Mouse (Mus musculus) embryonic stem cell, embryonic (primary cell): Measurements from ENCODE around the gene Hrc.

Source experiments
- CTCF ChIA-PET, 4 experiments: fragments of 300-600 bp in 2 of 4; fragments of 350-600 bp in 2 of 4; sonication (Branson Sonifier 250); formaldehyde crosslinking; loops; one replicate each; lab custom pipeline; 2022; ENCODE audit warnings: inconsistent platforms in 2 of 4; lab: Charles Lee
- POLR2A ChIA-PET, 4 experiments: fragments of 300-600 bp in 2 of 4; fragments of 350-600 bp in 2 of 4; sonication (Branson Sonifier 250); formaldehyde crosslinking; loops; one replicate each; lab custom pipeline; 2022; ENCODE audit warnings: antibody characterized with exemption in 4 of 4, inconsistent platforms in 1 of 4; lab: Charles Lee

Gene Hrc

GRCm38 (mm10) chr7:45335056-45335455 is at the start of gene Hrc:
TSS of gene Hrc (plus strand) at chr7:45335290.
- POLR2A ChIA-PET: interaction anchor here in 2 of 4 experiments (0.6 to 1.7 kb wide), 22 partner anchors 7 to 420 kb away, joined by 3 to 9 read pairs (median 3); partner anchors contain the start of genes Ftl1 (in 1 of the 2), Kcna7 (in 1 of the 2), Plekha4 (in 1 of the 2) and Ppfia3 (in 1 of the 2)
- CTCF ChIA-PET: interaction anchor here in 1 of 4 experiments (0.9 kb wide), 1 partner anchor 254 kb away, joined by 3 read pairs; no protein-coding TSS in a partner anchor

- POLR2A ChIA-PET: interaction anchor here in 2 of 4 experiments (0.7 to 1.5 kb wide), 5 partner anchors 12 to 228 kb away, joined by 3 to 4 read pairs (median 3); no protein-coding TSS in a partner anchor
- CTCF ChIA-PET: interaction anchor here in 3 of 4 experiments (1.0 to 1.1 kb wide), 3 partner anchors 9 to 18 kb away, joined by 3 read pairs; no protein-coding TSS in a partner anchor
These were observed 48.6 kb upstream of the Hrc start for GRCm38 (mm10) chr7:45286486-45286885.

- POLR2A ChIA-PET: interaction anchor here in 3 of 4 experiments (0.6 to 2.5 kb wide), 7 partner anchors 9 to 163 kb away, joined by 3 to 11 read pairs (median 3); partner anchors contain the start of gene Ftl1 (in 1 of the 3)
- CTCF ChIA-PET: interaction anchor here (0.6 to 1.5 kb wide), 7 partner anchors 9 to 215 kb away, joined by 3 to 14 read pairs (median 4); partner anchors contain the start of gene Slc6a21 (in 1 of the 4)
These were observed 38.5 kb upstream of the Hrc start for GRCm38 (mm10) chr7:45296626-45297025.

GRCm38 (mm10) chr7:45297563-45297962 is 37.5 kb upstream of the Hrc start:
- ChIA-PET POLR2A (interaction anchor here (0.5 to 2.5 kb wide), 14 partner anchors 8 to 409 kb away, joined by 3 to 11 read pairs (median 3); partner anchors contain the start of gene Ftl1 (in 1 of the 4)), CTCF (interaction anchor here (0.6 to 4.2 kb wide), 10 partner anchors 8 to 298 kb away, joined by 3 to 16 read pairs (median 4); partner anchors contain the start of gene Slc6a21 (in 1 of the 4))

GRCm38 (mm10) chr7:45299752-45300151 is 35.3 kb upstream of the Hrc start:
- POLR2A ChIA-PET: interaction anchor here (0.5 to 2.7 kb wide), 30 partner anchors 9 to 251 kb away, joined by 3 to 18 read pairs (median 4); partner anchors contain the start of genes Ccdc155 (in 2 of the 4), Slc6a21 (in 2 of the 4), Aldh16a1 (in 1 of the 4) and Ftl1 (in 1 of the 4)
- CTCF ChIA-PET: interaction anchor here (0.6 to 4.2 kb wide), 60 partner anchors 8 to 383 kb away, joined by 3 to 23 read pairs (median 5); partner anchors contain the start of genes Slc6a21 (in 2 of the 4), Aldh16a1 (in 1 of the 4), Bax (in 1 of the 4) and Ccdc155 (in 1 of the 4)

- POLR2A ChIA-PET: interaction anchor here (0.6 to 2.7 kb wide), 34 partner anchors 8 to 165 kb away, joined by 3 to 18 read pairs (median 4); partner anchors contain the start of genes Slc6a21 (in 2 of the 4), Aldh16a1 (in 1 of the 4), Ccdc155 (in 1 of the 4) and Ftl1 (in 1 of the 4)
- CTCF ChIA-PET: interaction anchor here (0.6 to 4.2 kb wide), 50 partner anchors 8 to 382 kb away, joined by 3 to 23 read pairs (median 4); partner anchors contain the start of genes Slc6a21 (in 2 of the 4), Bax (in 1 of the 4), Ccdc155 (in 1 of the 4) and Flt3l (in 1 of the 4)
These were observed 34.8 kb upstream of the Hrc start for GRCm38 (mm10) chr7:45300270-45300669.

- POLR2A ChIA-PET: interaction anchor here in 2 of 4 experiments (0.7 to 2.7 kb wide), 4 partner anchors 59 to 604 kb away, joined by 3 to 6 read pairs (median 3); partner anchors contain the start of gene Gys1 (in 1 of the 2)
- CTCF ChIA-PET: interaction anchor here in 2 of 4 experiments (0.5 to 2.2 kb wide), 2 partner anchors 39 to 51 kb away, joined by 5 to 6 read pairs; no protein-coding TSS in a partner anchor
These were observed 32.5 kb upstream of the Hrc start for GRCm38 (mm10) chr7:45302626-45303025.

GRCm38 (mm10) chr7:45304869-45305268 is 30.2 kb upstream of the Hrc start:
- CTCF ChIA-PET: interaction anchor here (0.6 to 2.8 kb wide), 67 partner anchors 8 to 584 kb away, joined by 3 to 22 read pairs (median 4); partner anchors contain the start of genes Ccdc155 (in 2 of the 4), Kcna7 (in 2 of the 4), Ruvbl2 (in 2 of the 4) and Slc6a21 (in 2 of the 4)
- POLR2A ChIA-PET: interaction anchor here in 3 of 4 experiments (0.5 to 4.4 kb wide), 70 partner anchors 8 to 862 kb away, joined by 3 to 32 read pairs (median 4); partner anchors contain the start of genes Gys1 (in 3 of the 3), Aldh16a1 (in 2 of the 3), Ftl1 (in 2 of the 3) and Kcna7 (in 2 of the 3)

GRCm38 (mm10) chr7:45305275-45305674 is 29.8 kb upstream of the Hrc start:
- CTCF ChIA-PET: interaction anchor here (0.5 to 2.8 kb wide), 83 partner anchors 8 to 585 kb away, joined by 3 to 22 read pairs (median 4); partner anchors contain the start of genes Bax (in 2 of the 4), Ccdc155 (in 2 of the 4), Gys1 (in 2 of the 4) and Kcna7 (in 2 of the 4)
- POLR2A ChIA-PET: interaction anchor here (0.6 to 4.4 kb wide), 76 partner anchors 8 to 862 kb away, joined by 3 to 32 read pairs (median 4); partner anchors contain the start of genes Gys1 (in 3 of the 4), Aldh16a1 (in 2 of the 4), Ftl1 (in 2 of the 4) and Kcna7 (in 2 of the 4)

- CTCF ChIA-PET: interaction anchor here (0.5 to 3.2 kb wide), 63 partner anchors 8 to 374 kb away, joined by 3 to 39 read pairs (median 4); partner anchors contain the start of genes Slc6a21 (in 2 of the 4), Gys1 (in 1 of the 4), Kcna7 (in 1 of the 4) and Ntf5 (in 1 of the 4)
- POLR2A ChIA-PET: interaction anchor here in 3 of 4 experiments (0.5 to 3.2 kb wide), 38 partner anchors 8 to 330 kb away, joined by 3 to 18 read pairs (median 5); partner anchors contain the start of genes Snrnp70 (in 3 of the 3), Ftl1 (in 2 of the 3), Ppfia3 (in 2 of the 3) and Bax (in 1 of the 3)
These were observed 26.4 kb upstream of the Hrc start for GRCm38 (mm10) chr7:45308551-45309240.

- POLR2A ChIA-PET: interaction anchor here in 3 of 4 experiments (0.5 to 3.2 kb wide), 39 partner anchors 9 to 329 kb away, joined by 3 to 18 read pairs (median 5); partner anchors contain the start of genes Snrnp70 (in 3 of the 3), Ftl1 (in 2 of the 3), Ppfia3 (in 2 of the 3) and Bax (in 1 of the 3)
- CTCF ChIA-PET: interaction anchor here (0.5 to 3.2 kb wide), 70 partner anchors 9 to 373 kb away, joined by 3 to 39 read pairs (median 4); partner anchors contain the start of genes Kcna7 (in 2 of the 4), Slc6a21 (in 2 of the 4), Gys1 (in 1 of the 4) and Ntf5 (in 1 of the 4)
These were observed 25.6 kb upstream of the Hrc start for GRCm38 (mm10) chr7:45309455-45309854.

- ChIA-PET POLR2A (interaction anchor here in 1 of 4 experiments (0.6 to 1.5 kb wide), 3 partner anchors 12 to 84 kb away, joined by 3 to 6 read pairs (median 3); partner anchors contain the start of gene Snrnp70), CTCF (interaction anchor here in 1 of 4 experiments (0.6 to 0.9 kb wide), 2 partner anchors 29 to 1324 kb away, joined by 3 read pairs; no protein-coding TSS in a partner anchor)
These were observed 23.1 kb upstream of the Hrc start for GRCm38 (mm10) chr7:45312023-45312422.

- ChIA-PET POLR2A (interaction anchor here in 3 of 4 experiments (0.6 to 1.3 kb wide), 9 partner anchors 12 to 126 kb away, joined by 3 to 4 read pairs (median 3); partner anchors contain the start of gene Snrnp70 (in 1 of the 3)), CTCF (interaction anchor here in 1 of 4 experiments (1.3 kb wide), 1 partner anchor 8 kb away, joined by 3 read pairs; no protein-coding TSS in a partner anchor)
These were observed 22.2 kb upstream of the Hrc start for GRCm38 (mm10) chr7:45312686-45313453.

- POLR2A ChIA-PET: interaction anchor here in 2 of 4 experiments (0.5 to 1.3 kb wide), 7 partner anchors 13 to 82 kb away, joined by 3 to 4 read pairs (median 3); no protein-coding TSS in a partner anchor
These were observed 21.6 kb upstream of the Hrc start for GRCm38 (mm10) chr7:45313495-45313894.

GRCm38 (mm10) chr7:45315182-45315701 is 19.8 kb upstream of the Hrc start:
- CTCF ChIA-PET: interaction anchor here in 3 of 4 experiments (0.8 to 1.8 kb wide), 8 partner anchors 9 to 133 kb away, joined by 3 to 13 read pairs (median 4); partner anchors contain the start of gene Kcna7 (in 1 of the 3)
- POLR2A ChIA-PET: interaction anchor here in 3 of 4 experiments (0.6 to 1.3 kb wide), 5 partner anchors 10 to 670 kb away, joined by 3 to 5 read pairs (median 4); partner anchors contain the start of gene Tmem143 (in 1 of the 3)

More at GRCm38 (mm10) chr7:45313495-45313894, 21.6 kb upstream of the Hrc start:
- CTCF ChIA-PET: interaction anchor here in 3 of 4 experiments (0.6 to 1.3 kb wide), 3 partner anchors 8 to 92 kb away, joined by 3 read pairs; no protein-coding TSS in a partner anchor
